Mouse (Mus musculus) layer of hippocampus, postnatal 25 days (tissue): ENCODE results near the gene Copg1. TPM values are rescaled to one million over a fixed set of nuclear protein-coding genes. Genes with fewer than 3 reads are reported as not detected.
A peak's percentile ranks its signal among the peaks of the same experiment; 100 is the strongest.

ENCODE experiments used
- DNase-seq, 2 experiments: peaks; one replicate each; pipeline ENCODE4 v3.0.0; 2022; ENCODE audit warnings: mixed read lengths in 2 of 2, low spot score in 1 of 2; ENCODE audit errors: extremely low spot score in 1 of 2
- total RNA-seq, 2 experiments: library from RNA; stranded (reverse); gene quantifications; 2 replicates each; pipeline ENCODE4 v1.2.3; 2021

The Copg1 gene
- total RNA-seq, 2 experiments from 2014 or later: 230 to 237 TPM

GRCm38 (mm10) chr6:87873963-87874362 is 13.7 kb upstream of the Copg1 start:
- DNase-seq: no peak

- no peak for DNase-seq
Observed at GRCm38 (mm10) chr6:87875083-87875482, 12.5 kb upstream of the Copg1 start.

- DNase-seq: no peak
Observed at GRCm38 (mm10) chr6:87875562-87875961, 12.1 kb upstream of the Copg1 start.

- no peak for DNase-seq
Observed at GRCm38 (mm10) chr6:87876068-87876643, 11.5 kb upstream of the Copg1 start.

GRCm38 (mm10) chr6:87879010-87879409 is 8.6 kb upstream of the Copg1 start:
- DNase-seq: no peak

GRCm38 (mm10) chr6:87879628-87880027 is 8.0 kb upstream of the Copg1 start:
- DNase-seq: no peak

GRCm38 (mm10) chr6:87882221-87882620 is 5.4 kb upstream of the Copg1 start:
- no peak for DNase-seq

- peak; percentile 36 to 45 for DNase-seq
Observed at GRCm38 (mm10) chr6:87882816-87883215, 4.8 kb upstream of the Copg1 start.

GRCm38 (mm10) chr6:87886721-87887120 is 893 bp upstream of the Copg1 start:
- no peak for DNase-seq

GRCm38 (mm10) chr6:87893931-87894330 is 6.3 kb downstream of the Copg1 start:
- DNase-seq: no peak

GRCm38 (mm10) chr6:87898028-87898427 is 10.4 kb downstream of the Copg1 start:
- DNase-seq: peak in 1 of 2 experiments; percentile 24

GRCm38 (mm10) chr6:87906632-87907031 is 19.0 kb downstream of the Copg1 start:
- no peak for DNase-seq

- no peak for DNase-seq
Observed at GRCm38 (mm10) chr6:87909181-87909580, 21.6 kb downstream of the Copg1 start.

GRCm38 (mm10) chr6:87911559-87911958 is 23.9 kb downstream of the Copg1 start:
- no peak for DNase-seq

- DNase-seq: peak; percentile 48 to 58
Observed at GRCm38 (mm10) chr6:87913661-87914325, 26.2 kb downstream of the Copg1 start, which contains the start of gene Hmces. Gene Hmces, plus strand, starts transcription at chr6:87913935.

- peak; percentile 41 to 42 for DNase-seq
Observed at GRCm38 (mm10) chr6:87914326-87915102, 26.9 kb downstream of the Copg1 start.

- no peak for DNase-seq
Observed at GRCm38 (mm10) chr6:87915939-87916338, 28.3 kb downstream of the Copg1 start.

GRCm38 (mm10) chr6:87921201-87921600 is 33.6 kb downstream of the Copg1 start:
- no peak for DNase-seq

- no peak for DNase-seq
Observed at GRCm38 (mm10) chr6:87923624-87924023, 36.0 kb downstream of the Copg1 start.

- no peak for DNase-seq
Observed at GRCm38 (mm10) chr6:87935037-87935436, 47.4 kb downstream of the Copg1 start.

GRCm38 (mm10) chr6:87937178-87937788 is 49.7 kb downstream of the Copg1 start:
- no peak for DNase-seq
